Mouse (Mus musculus): ENCODE data around the gene Pdpn. TPM values are rescaled to one million over a fixed set of nuclear protein-coding genes. Genes with fewer than 3 reads are reported as not detected.

Pdpn gene
- polyA plus RNA-seq, 1 experiment: 102 TPM

DNA sequence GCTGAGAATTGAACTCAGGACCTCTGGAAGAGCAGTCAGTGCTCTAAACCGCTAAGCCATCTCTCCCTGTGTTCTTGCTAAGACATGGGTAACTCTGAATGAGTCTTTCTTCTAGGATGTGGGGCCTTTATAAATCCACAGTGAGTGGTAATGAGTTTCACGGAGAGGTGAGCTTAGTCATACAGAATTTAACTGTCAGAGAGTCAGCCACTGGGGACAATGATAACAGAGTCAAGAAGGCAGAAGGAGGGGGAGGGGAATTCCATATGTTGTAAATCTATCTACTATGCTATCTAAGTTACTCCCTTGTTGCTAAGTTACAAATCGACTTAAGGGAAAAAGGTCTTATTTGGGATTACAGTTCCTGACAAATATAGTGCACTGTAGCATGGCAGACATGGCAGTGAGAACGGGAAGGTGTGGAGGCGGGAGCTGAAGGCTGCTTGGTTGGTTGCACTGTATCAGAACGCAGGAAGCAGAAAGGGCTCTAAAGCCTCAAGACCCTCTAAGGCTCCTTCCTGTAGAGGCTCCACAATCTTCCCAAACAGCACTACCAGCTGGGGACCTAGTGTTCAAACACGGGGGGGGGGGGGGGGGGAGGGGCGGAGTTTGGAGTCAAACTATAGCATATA, 39.5 kb downstream of the Pdpn start:
- H3K79me2 ChIP-seq (ENCODE audit: control insufficient read depth, insufficient read depth): no peaks in the 10 kb centered on the region
- H3K4me3 ChIP-seq: no peak overlapping the region
- TF ChIP-seq TCF3 (IDR thresholded peaks at IDR 0.05; ENCODE audit: insufficient read length, low read depth) (no peak), REST (IDR thresholded peaks at IDR 0.05; ENCODE audit: insufficient read depth, insufficient read length) (no peak), POLR2A (IDR thresholded peaks at IDR 0.05; ENCODE audit: insufficient read length, low read depth) (no peak), POLR2AphosphoS2 (IDR thresholded peaks at IDR 0.05; ENCODE audit: insufficient read length, low read depth) (no peak), MYOG (IDR thresholded peaks at IDR 0.05; ENCODE audit: control insufficient read depth in 1 of 3, insufficient read depth in 1 of 3, insufficient read length in 2 of 3, low read depth in 2 of 3) (no peak)
- no peak overlapping the region for H3K4me2 ChIP-seq (ENCODE audit: low read depth)
- peaks cover 5% of the 10 kb centered on the region for H3K36me3 ChIP-seq (ENCODE audit: control insufficient read depth, insufficient read depth)
- H3ac ChIP-seq (ENCODE audit: control insufficient read depth, insufficient read length): no peak overlapping the region
- H3K27me3 ChIP-seq (ENCODE audit: control insufficient read depth, insufficient read depth, insufficient read length): no peaks in the 10 kb centered on the region

DNA sequence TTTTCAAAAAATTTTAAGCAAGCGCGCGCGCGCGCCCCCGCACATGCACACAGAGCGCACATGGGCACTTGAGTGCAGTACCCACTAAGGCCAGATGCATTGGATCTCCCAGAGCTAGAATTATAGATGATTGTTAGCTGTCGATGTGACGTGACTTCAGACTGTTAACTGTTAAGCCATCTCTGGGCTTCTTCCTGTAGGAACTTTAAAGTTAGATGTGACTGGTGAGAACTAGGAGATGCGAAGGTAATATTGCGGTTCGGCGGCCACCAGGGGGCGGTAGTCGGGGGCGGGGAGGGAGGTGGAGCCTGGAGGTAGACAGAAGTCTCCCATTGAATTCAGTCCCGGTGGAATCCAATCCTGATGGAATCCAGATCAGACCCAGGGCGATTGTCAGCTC, 40.8 kb downstream of the Pdpn start:
- Histone ChIP-seq H3K36me3 (ENCODE audit: control insufficient read depth, insufficient read depth) (peaks cover 3% of the 10 kb centered on the region), H3K4me2 (ENCODE audit: low read depth) (no peak overlapping the region), H3K27me3 (ENCODE audit: control insufficient read depth, insufficient read depth, insufficient read length) (no peaks in the 10 kb centered on the region), H3K4me3 (no peak overlapping the region), H3ac (ENCODE audit: control insufficient read depth, insufficient read length) (no peak overlapping the region), H3K79me2 (ENCODE audit: control insufficient read depth, insufficient read depth) (no peaks in the 10 kb centered on the region)
- no peak for TF ChIP-seq E2F4 (IDR thresholded peaks at IDR 0.05; ENCODE audit: insufficient read depth)
- no peak for TF ChIP-seq MYOD1 (IDR thresholded peaks at IDR 0.05; ENCODE audit: control insufficient read depth in 1 of 3, insufficient read length in 2 of 3, low read depth in 2 of 3)
- TF ChIP-seq POLR2AphosphoS2 (IDR thresholded peaks at IDR 0.05; ENCODE audit: insufficient read length, low read depth): no peak
- TF ChIP-seq POLR2A (IDR thresholded peaks at IDR 0.05; ENCODE audit: insufficient read length, low read depth): no peak
- TF ChIP-seq USF1 (IDR thresholded peaks at IDR 0.05; ENCODE audit: low read depth): no peak
- TF ChIP-seq MYOG (IDR thresholded peaks at IDR 0.05; ENCODE audit: control insufficient read depth in 1 of 3, insufficient read depth in 1 of 3, insufficient read length in 2 of 3, low read depth in 2 of 3): no peak
- no peak for TF ChIP-seq CEBPB (IDR thresholded peaks at IDR 0.05; ENCODE audit: insufficient read depth, poor library complexity, severe bottlenecking)
- TF ChIP-seq SRF (IDR thresholded peaks at IDR 0.05; ENCODE audit: control insufficient read depth, insufficient read length, low read depth): no peak
- TF ChIP-seq MAX (IDR thresholded peaks at IDR 0.05; ENCODE audit: low read depth): no peak
- TF ChIP-seq REST (IDR thresholded peaks at IDR 0.05; ENCODE audit: insufficient read depth, insufficient read length): no peak
- TF ChIP-seq TCF12 (IDR thresholded peaks at IDR 0.05; ENCODE audit: insufficient read depth, poor library complexity, severe bottlenecking): no peak
- TF ChIP-seq TCF3 (IDR thresholded peaks at IDR 0.05; ENCODE audit: insufficient read length, low read depth): no peak

DNA sequence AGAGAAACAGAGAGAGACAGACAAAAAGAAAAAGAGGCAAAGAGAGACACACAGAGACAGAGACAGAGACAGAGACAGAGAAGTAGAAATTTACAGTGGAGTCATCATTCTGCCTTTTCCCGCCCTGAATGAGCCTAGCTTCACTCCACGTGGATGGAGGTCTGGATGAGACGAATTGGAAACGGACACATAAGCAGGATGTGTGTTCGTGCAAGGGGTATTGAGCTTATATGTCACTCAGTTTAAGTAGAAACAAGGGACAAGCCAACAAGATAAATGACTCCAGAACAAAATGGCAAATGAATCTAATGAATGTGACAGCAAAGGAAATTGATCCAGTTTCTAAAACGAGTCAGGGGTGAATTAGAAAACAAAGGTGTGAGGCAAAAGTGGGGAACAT, 41.4 kb downstream of the Pdpn start:
- Histone ChIP-seq H3K4me2 (ENCODE audit: low read depth) (no peak overlapping the region), H3K27me3 (ENCODE audit: control insufficient read depth, insufficient read depth, insufficient read length) (no peaks in the 10 kb centered on the region), H3K79me2 (ENCODE audit: control insufficient read depth, insufficient read depth) (no peaks in the 10 kb centered on the region), H3ac (ENCODE audit: control insufficient read depth, insufficient read length) (no peak overlapping the region), H3K4me3 (no peak overlapping the region), H3K36me3 (ENCODE audit: control insufficient read depth, insufficient read depth) (no peaks in the 10 kb centered on the region)
- TF ChIP-seq POLR2AphosphoS2 (IDR thresholded peaks at IDR 0.05; ENCODE audit: insufficient read length, low read depth) (no peak), CEBPB (IDR thresholded peaks at IDR 0.05; ENCODE audit: insufficient read depth, poor library complexity, severe bottlenecking) (no peak), MYOG (IDR thresholded peaks at IDR 0.05; ENCODE audit: control insufficient read depth in 1 of 3, insufficient read depth in 1 of 3, insufficient read length in 2 of 3, low read depth in 2 of 3) (no peak), USF1 (IDR thresholded peaks at IDR 0.05; ENCODE audit: low read depth) (no peak), SRF (IDR thresholded peaks at IDR 0.05; ENCODE audit: control insufficient read depth, insufficient read length, low read depth) (no peak), MAX (IDR thresholded peaks at IDR 0.05; ENCODE audit: low read depth) (no peak), MYOD1 (IDR thresholded peaks at IDR 0.05; ENCODE audit: control insufficient read depth in 1 of 3, insufficient read length in 2 of 3, low read depth in 2 of 3) (no peak), POLR2A (IDR thresholded peaks at IDR 0.05; ENCODE audit: insufficient read length, low read depth) (no peak), TCF3 (IDR thresholded peaks at IDR 0.05; ENCODE audit: insufficient read length, low read depth) (no peak), E2F4 (IDR thresholded peaks at IDR 0.05; ENCODE audit: insufficient read depth) (no peak)

DNA sequence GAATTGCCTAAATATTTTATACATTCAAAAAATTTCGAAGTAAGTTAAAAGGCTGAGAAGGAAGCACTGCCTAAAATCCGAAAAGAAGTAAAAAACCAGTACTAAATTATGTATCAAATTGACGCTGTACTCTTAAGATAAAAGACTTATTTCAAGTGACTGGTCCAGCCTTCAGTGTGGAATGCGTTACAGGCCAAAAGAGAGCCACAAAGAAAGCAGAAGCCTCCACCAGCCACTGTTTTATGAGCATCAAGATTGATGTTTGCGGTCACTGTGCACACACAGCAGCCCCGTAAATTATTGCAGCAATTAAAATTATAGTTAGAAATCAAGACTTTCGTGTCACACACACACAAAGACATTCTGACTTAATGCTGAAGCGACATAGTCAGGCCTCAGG, 43.8 kb downstream of the Pdpn start:
- no peak overlapping the region for H3K4me3 ChIP-seq
- TF ChIP-seq MYOG (IDR thresholded peaks at IDR 0.05; ENCODE audit: control insufficient read depth in 1 of 3, insufficient read depth in 1 of 3, insufficient read length in 2 of 3, low read depth in 2 of 3): no peak
- no peak for TF ChIP-seq E2F4 (IDR thresholded peaks at IDR 0.05; ENCODE audit: insufficient read depth)
- no peak for TF ChIP-seq POLR2A (IDR thresholded peaks at IDR 0.05; ENCODE audit: insufficient read length, low read depth)
- no peak for TF ChIP-seq USF1 (IDR thresholded peaks at IDR 0.05; ENCODE audit: low read depth)
- TF ChIP-seq POLR2AphosphoS2 (IDR thresholded peaks at IDR 0.05; ENCODE audit: insufficient read length, low read depth): no peak
- no peak for TF ChIP-seq MYOD1 (IDR thresholded peaks at IDR 0.05; ENCODE audit: control insufficient read depth in 1 of 3, insufficient read length in 2 of 3, low read depth in 2 of 3)
- no peak for TF ChIP-seq REST (IDR thresholded peaks at IDR 0.05; ENCODE audit: insufficient read depth, insufficient read length)
- no peak for TF ChIP-seq TCF12 (IDR thresholded peaks at IDR 0.05; ENCODE audit: insufficient read depth, poor library complexity, severe bottlenecking)
- TF ChIP-seq TCF3 (IDR thresholded peaks at IDR 0.05; ENCODE audit: insufficient read length, low read depth): no peak
- TF ChIP-seq CEBPB (IDR thresholded peaks at IDR 0.05; ENCODE audit: insufficient read depth, poor library complexity, severe bottlenecking): no peak
- no peak for TF ChIP-seq MAX (IDR thresholded peaks at IDR 0.05; ENCODE audit: low read depth)
- no peak for TF ChIP-seq SRF (IDR thresholded peaks at IDR 0.05; ENCODE audit: control insufficient read depth, insufficient read length, low read depth)
- H3ac ChIP-seq (ENCODE audit: control insufficient read depth, insufficient read length): no peak overlapping the region
- no peaks in the 10 kb centered on the region for H3K36me3 ChIP-seq (ENCODE audit: control insufficient read depth, insufficient read depth)
- no peaks in the 10 kb centered on the region for H3K79me2 ChIP-seq (ENCODE audit: control insufficient read depth, insufficient read depth)
- no peak overlapping the region for H3K4me2 ChIP-seq (ENCODE audit: low read depth)
- H3K27me3 ChIP-seq (ENCODE audit: control insufficient read depth, insufficient read depth, insufficient read length): no peaks in the 10 kb centered on the region
